Mouse (Mus musculus) CH12.LX (cell line): ENCODE results near the gene Txn2. TPM values are rescaled to one million over a fixed set of nuclear protein-coding genes. Genes with fewer than 3 reads are reported as not detected.
A peak's percentile ranks its signal among the peaks of the same experiment; 100 is the strongest.

ENCODE experiments used
- DNase-seq: peaks from one replicate; pipeline ENCODE4 v3.0.0-alpha.2; 2013; ENCODE audit errors: extremely low read depth
- H3K27ac ChIP-seq: 2 replicates; pipeline ENCODE4 v1.5.1; 2012; ENCODE audit warnings: low read depth, mild to moderate bottlenecking, control low read depth, moderate library complexity; ENCODE audit not compliant: insufficient read depth
- H3K27me3 ChIP-seq: replicated peaks from 2 replicates; pipeline ENCODE3; 2012; ENCODE audit warnings: inconsistent platforms
- H3K36me3 ChIP-seq, 2 experiments: replicated peaks in 1 of 2; 2 replicates each; pipeline versions ENCODE3 to v1.6.1; 2012; ENCODE audit warnings: inconsistent platforms in 1 of 2, low read length in 1 of 2, mild to moderate bottlenecking in 1 of 2, mixed read lengths in 1 of 2, moderate library complexity in 1 of 2; ENCODE audit not compliant: control insufficient read depth in 1 of 2, insufficient read depth in 1 of 2
- H3K4me1 ChIP-seq, 2 experiments: 2 replicates each; pipeline ENCODE4 v1.6.1; 2012; ENCODE audit warnings: inconsistent platforms in 1 of 2, moderate library complexity in 1 of 2; ENCODE audit not compliant: insufficient read depth in 2 of 2, control insufficient read depth in 1 of 2
- H3K4me2 ChIP-seq: 2 replicates; pipeline ENCODE4 v1.6.1; 2012; ENCODE audit warnings: low read depth, mild to moderate bottlenecking, control low read depth; ENCODE audit not compliant: poor library complexity, insufficient read depth, severe bottlenecking
- H3K4me3 ChIP-seq, 3 experiments: fragments of 150-350 bp in 1 of 3; sonication (generic) in 1 of 3; replicated peaks in 1 of 3; 2 replicates each; pipeline versions ENCODE3 to v1.5.1; 2011 to 2012; ENCODE audit warnings: low read depth in 2 of 3, low read length in 2 of 3, mild to moderate bottlenecking in 2 of 3, moderate library complexity in 2 of 3, control low read depth in 1 of 3, improper control_type of control experiment in 1 of 3, inconsistent platforms in 1 of 3, mixed read lengths in 1 of 3; ENCODE audit not compliant: poor library complexity in 1 of 3
- H3K79me2 ChIP-seq: replicated peaks from 2 replicates; pipeline ENCODE4 v1.6.1; 2012; ENCODE audit warnings: mild to moderate bottlenecking, moderate library complexity; ENCODE audit not compliant: control insufficient read depth, poor library complexity, insufficient read depth, severe bottlenecking; ENCODE audit errors: extremely low read depth
- H3K9ac ChIP-seq: 2 replicates; pipeline ENCODE4 v1.6.1; 2012; ENCODE audit warnings: low read depth, mild to moderate bottlenecking, control low read depth, moderate library complexity; ENCODE audit not compliant: insufficient read depth
- H3K9me3 ChIP-seq: replicated peaks from 2 replicates; pipeline ENCODE3; 2012; ENCODE audit warnings: low read length, inconsistent platforms, mixed read lengths
- BHLHE40 ChIP-seq: IDR thresholded peaks from 2 replicates; pipeline ENCODE4 v1.6.1; 2011; ENCODE audit warnings: mild to moderate bottlenecking, low read depth, low read length, improper control_type of control experiment
- CHD1 ChIP-seq: IDR thresholded peaks from 2 replicates; pipeline ENCODE4 v1.6.1; 2012; ENCODE audit warnings: low read depth, low read length, improper control_type of control experiment, inconsistent platforms
- CHD2 ChIP-seq: IDR thresholded peaks from 2 replicates; pipeline ENCODE4 v1.6.1; 2011; ENCODE audit warnings: low read length, improper control_type of control experiment
- CTCF ChIP-seq, 2 experiments: IDR thresholded peaks in 1 of 2; conservative IDR thresholded peaks in 1 of 2; 2 replicates each; pipeline ENCODE4 v1.5.1; 2011 to 2012; ENCODE audit warnings: low read depth in 2 of 2, low read length in 2 of 2, improper control_type of control experiment in 1 of 2, inconsistent platforms in 1 of 2, mild to moderate bottlenecking in 1 of 2, moderate library complexity in 1 of 2
- E2F4 ChIP-seq: IDR thresholded peaks from 2 replicates; pipeline ENCODE4 v1.6.1; 2011; ENCODE audit warnings: low read depth, low read length, improper control_type of control experiment; ENCODE audit not compliant: insufficient replicate concordance
- ELF1 ChIP-seq: IDR thresholded peaks from 2 replicates; pipeline ENCODE4 v1.6.1; 2014; ENCODE audit warnings: low read depth, mild to moderate bottlenecking, inconsistent platforms, low read length, improper control_type of control experiment
- EP300 ChIP-seq: IDR thresholded peaks from 2 replicates; pipeline ENCODE4 v1.6.1; 2011; ENCODE audit warnings: low read length, improper control_type of control experiment
- ETS1 ChIP-seq: conservative IDR thresholded peaks from 2 replicates; pipeline ENCODE4 v1.6.1; 2012; ENCODE audit warnings: low read depth, mild to moderate bottlenecking, inconsistent platforms, low read length, improper control_type of control experiment, moderate library complexity
- GABPA ChIP-seq: IDR thresholded peaks from 2 replicates; pipeline ENCODE4 v1.6.1; 2012; ENCODE audit warnings: low read depth, low read length, improper control_type of control experiment, inconsistent platforms; ENCODE audit not compliant: insufficient replicate concordance
- HCFC1 ChIP-seq: IDR thresholded peaks from 2 replicates; pipeline ENCODE4 v1.6.1; 2012; ENCODE audit warnings: low read depth, mild to moderate bottlenecking, inconsistent platforms, low read length, improper control_type of control experiment
- IRF4 ChIP-seq: IDR thresholded peaks from 2 replicates; pipeline ENCODE4 v1.6.1; 2014; ENCODE audit warnings: low read depth, mild to moderate bottlenecking, inconsistent platforms, low read length, improper control_type of control experiment
- JUN ChIP-seq: IDR thresholded peaks from 2 replicates; pipeline ENCODE4 v1.6.1; 2011; ENCODE audit warnings: low read depth, mild to moderate bottlenecking, low read length, improper control_type of control experiment, moderate library complexity; ENCODE audit not compliant: insufficient read depth
- JUND ChIP-seq: conservative IDR thresholded peaks from 2 replicates; pipeline ENCODE4 v1.6.1; 2011; ENCODE audit warnings: low read depth, low read length, improper control_type of control experiment
- KAT2A ChIP-seq: IDR thresholded peaks from 2 replicates; pipeline ENCODE4 v1.6.1; 2012; ENCODE audit warnings: low read length, improper control_type of control experiment, inconsistent platforms; ENCODE audit not compliant: insufficient replicate concordance
- MAFK ChIP-seq: IDR thresholded peaks from 2 replicates; pipeline ENCODE4 v1.6.1; 2011; ENCODE audit warnings: low read length, improper control_type of control experiment; ENCODE audit not compliant: insufficient replicate concordance
- MAX ChIP-seq: IDR thresholded peaks from 2 replicates; pipeline ENCODE4 v1.6.1; 2011; ENCODE audit warnings: low read length, improper control_type of control experiment
- MAZ ChIP-seq: IDR thresholded peaks from 2 replicates; pipeline ENCODE4 v1.6.1; 2012; ENCODE audit warnings: low read depth, mild to moderate bottlenecking, inconsistent platforms, low read length, improper control_type of control experiment, moderate library complexity
- MEF2A ChIP-seq: IDR thresholded peaks from 2 replicates; pipeline ENCODE4 v1.6.1; 2014; ENCODE audit warnings: low read depth, mild to moderate bottlenecking, inconsistent platforms, low read length, improper control_type of control experiment, borderline replicate concordance
- MXI1 ChIP-seq: IDR thresholded peaks from 2 replicates; pipeline ENCODE4 v1.6.1; 2011; ENCODE audit warnings: mild to moderate bottlenecking, low read depth, low read length, improper control_type of control experiment
- MYC ChIP-seq: IDR thresholded peaks from 2 replicates; pipeline ENCODE4 v1.6.1; 2011; ENCODE audit warnings: low read depth, mild to moderate bottlenecking, improper control_type of control experiment, low read length
- NELFE ChIP-seq: IDR thresholded peaks from 2 replicates; pipeline ENCODE4 v1.6.1; 2011; ENCODE audit warnings: low read depth, low read length, improper control_type of control experiment
- NRF1 ChIP-seq: IDR thresholded peaks from 2 replicates; pipeline ENCODE4 v1.6.1; 2014; ENCODE audit warnings: low read depth, mild to moderate bottlenecking, inconsistent platforms, low read length, improper control_type of control experiment, moderate library complexity
- PAX5 ChIP-seq: IDR thresholded peaks from 2 replicates; pipeline ENCODE4 v1.6.1; 2012; ENCODE audit warnings: low read length, inconsistent platforms, mixed read lengths
- POLR2A ChIP-seq: IDR thresholded peaks from 2 replicates; pipeline ENCODE4 v1.6.1; 2011; ENCODE audit warnings: low read depth, mild to moderate bottlenecking, improper control_type of control experiment, low read length
- POLR2AphosphoS2 ChIP-seq: IDR thresholded peaks from 2 replicates; pipeline ENCODE4 v1.6.1; 2011; ENCODE audit warnings: low read depth, low read length, improper control_type of control experiment
- RAD21 ChIP-seq: IDR thresholded peaks from 2 replicates; pipeline ENCODE4 v1.6.1; 2011; ENCODE audit warnings: low read depth, mild to moderate bottlenecking, low read length, improper control_type of control experiment, moderate library complexity
- RCOR1 ChIP-seq: conservative IDR thresholded peaks from 2 replicates; pipeline ENCODE4 v1.6.1; 2012; ENCODE audit warnings: low read depth, mild to moderate bottlenecking, inconsistent platforms, low read length, improper control_type of control experiment
- SIN3A ChIP-seq: IDR thresholded peaks from 2 replicates; pipeline ENCODE4 v1.6.1; 2012; ENCODE audit warnings: low read length, improper control_type of control experiment, inconsistent platforms
- SMC3 ChIP-seq: IDR thresholded peaks from 2 replicates; pipeline ENCODE4 v1.6.1; 2011; ENCODE audit warnings: low read depth, low read length, improper control_type of control experiment
- TBP ChIP-seq: conservative IDR thresholded peaks from 2 replicates; pipeline ENCODE4 v1.6.1; 2011; ENCODE audit warnings: low read depth, low read length, improper control_type of control experiment
- TCF12 ChIP-seq: IDR thresholded peaks from 2 replicates; pipeline ENCODE4 v1.6.1; 2014; ENCODE audit warnings: low read depth, mild to moderate bottlenecking, inconsistent platforms, low read length, improper control_type of control experiment
- UBTF ChIP-seq: IDR thresholded peaks from 2 replicates; pipeline ENCODE4 v1.6.1; 2012; ENCODE audit warnings: low read depth, mild to moderate bottlenecking, inconsistent platforms, low read length, improper control_type of control experiment, moderate library complexity
- USF1 ChIP-seq: IDR thresholded peaks from 2 replicates; pipeline ENCODE4 v1.6.1; 2014; ENCODE audit warnings: low read depth, mild to moderate bottlenecking, inconsistent platforms, low read length, improper control_type of control experiment
- USF2 ChIP-seq: conservative IDR thresholded peaks from 2 replicates; pipeline ENCODE4 v1.6.1; 2011; ENCODE audit warnings: low read depth, low read length, improper control_type of control experiment
- ZC3H11A ChIP-seq: IDR thresholded peaks from 2 replicates; pipeline ENCODE4 v1.6.1; 2012; ENCODE audit warnings: low read depth, mild to moderate bottlenecking, inconsistent platforms, low read length, improper control_type of control experiment
- ZKSCAN1 ChIP-seq: IDR thresholded peaks from 2 replicates; pipeline ENCODE4 v1.6.1; 2012; ENCODE audit warnings: low read depth, inconsistent platforms, low read length, improper control_type of control experiment, borderline replicate concordance
- ZMIZ1 ChIP-seq: IDR thresholded peaks from 2 replicates; pipeline ENCODE4 v1.6.1; 2012; ENCODE audit warnings: low read depth, mild to moderate bottlenecking, inconsistent platforms, low read length, improper control_type of control experiment
- ZNF384 ChIP-seq: IDR thresholded peaks from 2 replicates; pipeline ENCODE4 v1.6.1; 2012; ENCODE audit warnings: low read depth, low read length, improper control_type of control experiment, inconsistent platforms
- dilution Hi-C: fragments of 300-500 bp; cut with MboI; formaldehyde crosslinking; loops from 2 replicates; pipeline ENCODE4 v1.14.3; 2020; ENCODE audit warnings: low sequenced_read_pairs; ENCODE audit not compliant: extremely low pct_unique_long_range_greater_than_20kb, extremely low pct_ligation_motif_present
- in situ Hi-C: fragments of 300-500 bp; cut with MboI; formaldehyde crosslinking; loops from 3 replicates; pipeline ENCODE4 v1.14.3; 2019; ENCODE audit warnings: low sequenced_read_pairs, low pct_ligation_motif_present, low pct_unique_long_range_greater_than_20kb, mixed read lengths
- polyA plus RNA-seq: library from polyadenylated mRNA; unstranded; fragments of >175 nt; gene quantifications from 2 replicates; pipeline ENCODE4 v1.2.1, GENCODE M21; 2012; ENCODE audit warnings: low read depth; ENCODE audit not compliant: insufficient read length
- total RNA-seq, 2 experiments: library from RNA; depleted of rRNA; stranded (reverse); fragments of 300-350 nt in 1 of 2; fragments of >200 nt in 1 of 2; gene quantifications; 2 replicates each; pipeline ENCODE4 v1.2.3; 2012 to 2014

Gene Txn2
- total and polyA plus RNA-seq, 3 experiments = 22.4 to 209 (median 105) TPM

- Histone ChIP-seq H3K79me2 (peaks cover 30% of the 10 kb centered on the region), H3K9ac (peak within 1 kb of the TSS; percentile 100), H3K4me2 (peak within 1 kb of the TSS; percentile 92), H3K4me3 (peak within 1 kb of the TSS; percentile 98 to 99 (median 99)), H3K27ac (peak within 1 kb of the TSS; percentile 96), H3K27me3 (no peaks in the 10 kb centered on the region), H3K4me1 (peaks cover 6 to 30% of the 10 kb centered on the region in 2 experiments), H3K9me3 (no peaks in the 10 kb centered on the region), H3K36me3 (peaks cover 30 to 35% of the 10 kb centered on the region in 2 experiments)
- in situ Hi-C loops = loop anchor here (5.0 to 25.0 kb wide), 4 partner anchors 38 to 567 kb away; partner anchors contain the start of genes C1qtnf6, Csf2rb, Ncf4 and Sstr3
- TF ChIP-seq RCOR1 = peak; percentile 72; the same call in 1 of the 2 replicates
- peak; percentile 84 for TF ChIP-seq NELFE
- peak; percentile 98 for TF ChIP-seq MAFK
- TF ChIP-seq MYC = peak; percentile 94
- peak; percentile 84 for TF ChIP-seq MXI1
- TF ChIP-seq USF1 = no peak
- TF ChIP-seq CHD2 = peak; percentile 58; the same call in 1 of the 2 replicates
- no peak for TF ChIP-seq SMC3
- peak; percentile 87 for TF ChIP-seq ETS1
- peak; percentile 95 for TF ChIP-seq HCFC1
- no peak for TF ChIP-seq UBTF
- TF ChIP-seq ZMIZ1 = peak; percentile 68
- no peak for TF ChIP-seq RAD21
- peak; percentile 27; the same call in 1 of the 2 replicates for TF ChIP-seq GABPA
- TF ChIP-seq ZNF384 = peak; percentile 100
- TF ChIP-seq TBP = peak; percentile 82
- peak; percentile 54; the same call in 1 of the 2 replicates for TF ChIP-seq JUND
- no peak for TF ChIP-seq E2F4
- no peak for TF ChIP-seq ZKSCAN1
- peak; percentile 96 for TF ChIP-seq MAZ
- peak; percentile 80 for TF ChIP-seq POLR2AphosphoS2
- TF ChIP-seq JUN = peak; percentile 80
- TF ChIP-seq EP300 = no peak
- TF ChIP-seq MAX = peak; percentile 85
- TF ChIP-seq POLR2A = peak; percentile 95
- peak; percentile 97 for TF ChIP-seq ELF1
- TF ChIP-seq ZC3H11A = no peak
- peak; percentile 87 for TF ChIP-seq NRF1
- no peak for TF ChIP-seq CTCF (conservative IDR thresholded peaks at IDR 0.05 in 1 of 2, IDR thresholded peaks at IDR 0.05 in 1 of 2; ENCODE audit: low read depth in 2 of 2, low read length in 2 of 2)
- peak; percentile 86 for TF ChIP-seq BHLHE40
- TF ChIP-seq CHD1 = no peak
- peak; percentile 70 for TF ChIP-seq TCF12
- peak; percentile 91 for TF ChIP-seq KAT2A
- peak; percentile 81 for TF ChIP-seq IRF4
- TF ChIP-seq SIN3A = peak; percentile 93
- no peak for TF ChIP-seq PAX5
- no peak for TF ChIP-seq USF2
- TF ChIP-seq MEF2A = peak; percentile 67
- peak; percentile 98 for DNase-seq
- dilution Hi-C loops = no loop called here
Measured at GRCm38 (mm10) chr15:77970470-77971292, 41.9 kb upstream of the Txn2 start, which contains the start of gene Eif3d. TSS of gene Eif3d (minus strand) at chr15:77970813.
